Mouse (Mus musculus): ENCODE measurements at regions not wholly inside any gene's neighbourhood (a gene's known extent, or its start where the extent isn't known, plus 50 kb on each side); places are given as distances from the start of the nearest gene placed in this dataset.

DNA sequence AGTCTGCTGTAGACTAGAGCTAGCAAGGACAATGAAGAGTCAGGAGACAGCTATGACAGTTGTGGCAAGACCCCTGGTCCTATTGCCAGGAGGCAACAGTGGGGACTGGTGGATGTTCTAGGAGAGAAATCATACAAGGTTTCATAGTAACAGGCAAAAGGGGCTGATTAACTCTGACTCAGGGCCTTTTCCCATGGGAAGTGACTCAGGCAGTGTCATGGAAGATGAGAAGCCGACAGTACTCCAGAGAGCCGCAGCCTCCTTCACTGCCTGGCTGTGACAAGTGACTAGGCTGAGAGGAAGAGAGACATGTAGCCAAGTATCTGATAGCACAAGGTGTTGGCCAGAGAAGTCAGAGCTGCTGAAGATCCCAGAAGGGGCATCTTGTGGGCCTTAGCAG is 145.3 kb upstream of the Haao start:
- TF ChIP-seq MAX (IDR thresholded peaks at IDR 0.05; ENCODE audit: low read depth): no peak
- TF ChIP-seq USF1 (IDR thresholded peaks at IDR 0.05; ENCODE audit: low read depth): no peak
- TF ChIP-seq E2F4 (IDR thresholded peaks at IDR 0.05; ENCODE audit: insufficient read depth): no peak
- TF ChIP-seq TCF12 (IDR thresholded peaks at IDR 0.05; ENCODE audit: insufficient read depth, poor library complexity, severe bottlenecking): no peak
- TF ChIP-seq MYOG (IDR thresholded peaks at IDR 0.05; ENCODE audit: control insufficient read depth in 1 of 3, insufficient read depth in 1 of 3, insufficient read length in 2 of 3, low read depth in 2 of 3): peak in 1 of 3 experiments; percentile 3
- no peak for TF ChIP-seq POLR2A (IDR thresholded peaks at IDR 0.05; ENCODE audit: insufficient read length, low read depth)
- TF ChIP-seq CEBPB (IDR thresholded peaks at IDR 0.05; ENCODE audit: insufficient read depth, poor library complexity, severe bottlenecking): no peak
- TF ChIP-seq TCF3 (IDR thresholded peaks at IDR 0.05; ENCODE audit: insufficient read length, low read depth): no peak
- TF ChIP-seq POLR2AphosphoS2 (IDR thresholded peaks at IDR 0.05; ENCODE audit: insufficient read length, low read depth): no peak
- no peak for TF ChIP-seq MYOD1 (IDR thresholded peaks at IDR 0.05; ENCODE audit: control insufficient read depth in 1 of 3, insufficient read length in 2 of 3, low read depth in 2 of 3)
- no peak for TF ChIP-seq REST (IDR thresholded peaks at IDR 0.05; ENCODE audit: insufficient read depth, insufficient read length)
- TF ChIP-seq SRF (IDR thresholded peaks at IDR 0.05; ENCODE audit: control insufficient read depth, insufficient read length, low read depth): no peak
